Mouse (Mus musculus): ENCODE data around the gene Agbl1. TPM values are rescaled to one million over a fixed set of nuclear protein-coding genes. Genes with fewer than 3 reads are reported as not detected.

The Agbl1 gene
- total RNA-seq, 2 experiments from 2014 or later: 17.0 to 31.2 TPM

DNA sequence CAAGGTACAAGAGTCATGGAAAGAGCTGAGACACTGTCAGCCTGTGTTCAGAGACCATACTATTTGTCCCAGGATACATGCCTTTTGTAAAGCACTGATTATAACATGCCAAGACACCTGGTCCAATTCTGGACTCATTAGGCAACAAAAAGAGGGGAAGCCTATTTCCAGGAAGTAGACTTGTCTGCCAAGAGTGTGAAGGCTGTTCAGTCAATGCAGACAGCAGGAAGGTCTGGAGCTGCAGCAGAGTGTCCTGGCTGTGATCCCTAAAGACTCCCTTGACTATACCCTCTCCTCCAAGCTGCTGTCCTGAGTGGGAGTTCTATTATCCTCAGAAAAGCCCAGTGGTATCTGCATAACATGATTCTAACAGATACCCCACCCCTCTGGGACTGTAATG lies 689.2 kb downstream of the Agbl1 start:
- DNase-seq (ENCODE audit: low spot score): no peak

DNA sequence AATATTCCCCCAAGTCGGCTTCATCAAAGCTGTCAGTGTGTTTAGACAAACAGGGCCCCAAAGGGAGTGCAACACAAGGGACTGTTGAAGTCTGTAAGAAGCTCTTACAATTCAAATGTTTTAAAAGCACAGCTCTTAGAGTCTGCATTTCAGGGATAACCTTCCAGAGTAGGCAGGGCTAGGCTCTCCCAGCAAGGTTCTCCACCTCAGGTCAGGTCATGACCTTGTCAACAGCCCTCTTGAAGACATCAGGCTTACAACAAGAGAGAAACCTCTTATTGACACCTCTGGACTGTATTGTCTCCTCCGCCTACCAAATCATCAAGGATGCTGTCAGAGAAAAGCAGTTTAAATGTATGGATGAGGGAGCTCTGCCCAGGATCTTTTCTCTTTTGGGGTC lies 692.0 kb downstream of the Agbl1 start:
- no peak for DNase-seq (ENCODE audit: low spot score)

DNA sequence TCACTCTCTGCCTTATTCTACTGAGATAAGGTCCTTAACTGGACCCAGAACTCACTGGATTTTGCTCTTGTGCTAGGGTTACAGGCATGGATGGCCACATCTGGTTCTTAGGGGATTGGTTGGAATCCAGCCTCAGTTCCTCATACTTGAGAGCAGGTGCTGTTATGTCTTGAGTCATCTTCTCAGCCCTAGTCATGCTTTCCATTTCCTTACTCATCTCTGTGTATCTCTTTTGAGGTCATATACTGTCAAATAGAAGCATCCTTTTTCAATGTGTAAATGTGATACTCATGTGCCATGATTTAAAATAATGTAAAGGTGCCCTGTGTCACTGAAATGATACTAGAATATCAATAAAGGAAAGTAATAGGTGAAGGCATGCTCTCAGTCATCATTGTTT lies 705.5 kb downstream of the Agbl1 start:
- no peak for DNase-seq (ENCODE audit: low spot score)

DNA sequence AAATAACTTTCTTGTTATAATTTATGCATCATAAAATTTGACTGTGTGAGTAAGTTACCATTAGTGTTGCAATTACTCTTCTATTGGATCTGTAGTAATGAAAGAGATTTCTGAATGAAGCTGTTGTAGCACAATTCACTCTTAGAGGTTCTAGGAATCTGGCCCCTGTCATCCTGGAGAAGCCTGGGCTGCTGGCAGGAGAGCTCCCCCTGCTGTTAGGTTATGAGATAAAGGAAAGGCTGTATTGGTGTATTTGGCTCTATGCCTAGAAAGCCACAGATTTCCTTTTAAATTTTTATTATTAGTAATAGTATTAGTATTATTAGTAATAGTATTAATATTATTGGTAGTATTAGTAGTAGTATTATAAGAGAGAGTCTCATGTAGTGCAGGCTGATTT lies 711.8 kb downstream of the Agbl1 start:
- peak; percentile 61 for DNase-seq (ENCODE audit: low spot score)

DNA sequence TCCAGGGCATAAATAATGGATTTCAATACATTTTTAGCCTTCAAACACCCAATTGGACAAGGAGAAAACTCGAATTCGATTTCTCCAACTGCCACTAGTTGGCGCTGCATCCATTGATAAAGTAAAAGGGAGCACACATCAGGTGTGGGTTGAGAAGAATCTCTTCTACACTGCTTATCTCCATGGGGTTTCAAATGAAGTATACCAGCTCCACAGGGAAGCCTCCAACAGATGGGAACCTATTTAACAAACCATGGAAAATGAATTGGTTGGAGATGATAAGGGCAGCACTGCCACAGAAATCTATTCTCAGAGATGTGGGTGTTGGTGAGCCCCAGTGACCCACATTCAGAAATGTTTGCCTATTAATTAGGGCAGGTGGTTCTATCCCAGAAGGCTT lies 741.6 kb downstream of the Agbl1 start:
- DNase-seq (ENCODE audit: low spot score): no peak

DNA sequence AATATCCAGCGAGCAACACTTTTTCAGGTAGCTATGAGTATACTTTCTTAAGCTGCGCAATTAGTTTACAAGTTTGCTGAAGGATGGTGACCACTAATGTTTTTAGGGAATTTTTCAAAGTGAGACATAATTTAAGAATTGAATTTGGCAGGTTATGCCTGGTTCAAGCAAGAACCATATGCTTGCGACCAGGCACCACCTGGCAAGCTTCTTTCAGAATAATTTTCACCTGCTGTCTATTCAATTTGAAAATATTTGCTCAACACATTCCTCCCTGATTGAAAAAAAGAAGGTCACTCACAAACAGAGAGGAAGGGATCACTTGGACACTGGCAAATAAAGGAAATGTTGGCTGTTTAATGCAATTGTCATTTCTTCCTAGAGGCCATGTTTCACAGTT lies 779.9 kb downstream of the Agbl1 start:
- no peak for DNase-seq (ENCODE audit: low spot score)

DNA sequence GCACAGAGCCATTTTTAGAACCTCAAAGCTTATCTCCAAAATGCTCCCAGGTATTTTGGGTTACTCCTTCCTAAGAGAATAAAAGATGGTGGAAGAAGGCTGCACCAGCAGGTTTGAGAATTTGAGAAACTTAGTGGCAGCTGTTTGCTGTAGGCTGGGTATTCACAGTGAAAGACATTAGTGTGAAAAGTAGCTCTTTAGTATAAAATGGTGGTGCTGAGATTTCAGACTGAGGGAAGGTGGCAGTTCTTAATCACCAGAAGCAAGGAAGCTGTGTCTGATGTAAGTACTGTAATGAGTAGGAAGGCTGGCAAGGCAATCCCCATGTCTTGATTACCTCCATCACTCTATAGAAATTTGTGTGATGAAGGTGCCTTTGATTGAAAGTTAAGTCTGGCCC lies 799.3 kb downstream of the Agbl1 start:
- DNase-seq (ENCODE audit: low spot score): no peak

DNA sequence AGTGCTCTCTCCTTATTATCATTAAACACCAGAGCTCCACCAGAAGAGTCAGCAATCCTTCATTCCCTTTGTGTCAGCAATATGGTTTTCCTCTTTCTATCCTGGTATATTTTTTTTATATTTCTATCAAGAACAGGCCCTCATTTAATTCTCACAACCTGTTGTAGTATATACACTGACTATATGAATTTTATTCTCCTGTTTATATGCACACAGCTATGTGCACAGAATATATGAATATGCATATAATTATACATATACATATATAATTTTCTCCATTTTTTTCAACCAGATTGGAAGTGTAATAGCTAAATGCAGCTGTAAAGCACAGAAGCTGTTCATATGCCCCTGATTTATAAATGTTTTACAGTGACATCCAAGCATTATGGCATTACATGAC lies 846.3 kb downstream of the Agbl1 start:
- DNase-seq (ENCODE audit: low spot score): no peak

DNA sequence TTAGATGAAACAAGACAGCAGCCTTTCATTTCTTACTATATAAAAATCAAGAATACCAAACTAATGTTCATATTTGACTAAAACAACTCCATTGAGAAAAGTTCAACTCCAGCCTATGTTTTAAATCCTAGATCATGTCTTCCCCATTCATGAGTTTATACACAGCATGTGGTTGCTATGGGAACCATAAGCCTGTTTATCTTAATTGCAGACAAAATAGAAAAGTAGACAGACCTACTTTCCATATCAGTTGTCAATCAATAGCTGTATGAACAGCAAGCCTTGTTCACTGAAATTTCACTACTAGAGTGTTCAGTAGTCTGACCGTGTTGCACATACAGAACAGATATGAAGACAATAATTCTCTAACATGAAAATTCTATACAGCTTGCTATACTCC lies 857.6 kb downstream of the Agbl1 start:
- no peak for DNase-seq (ENCODE audit: low spot score)

DNA sequence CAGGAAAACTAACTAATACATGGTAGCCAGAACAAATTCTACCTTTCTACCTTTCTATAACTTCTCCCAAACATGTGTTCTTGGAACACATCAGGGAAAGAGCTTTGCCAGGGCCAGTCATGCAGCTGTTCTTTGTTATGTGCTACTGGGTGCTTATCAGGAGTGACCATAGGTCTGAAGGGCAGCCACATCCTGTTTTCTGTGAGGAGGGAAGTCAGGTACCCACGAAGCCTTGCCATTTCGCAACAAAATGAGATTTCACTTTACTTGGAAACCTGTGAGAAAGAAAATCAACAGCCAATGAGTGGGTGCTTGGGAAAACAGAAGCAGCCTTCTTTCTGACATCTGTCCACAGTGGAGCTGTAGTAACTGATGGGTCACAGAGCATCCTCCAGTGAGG lies 865.5 kb downstream of the Agbl1 start:
- DNase-seq (ENCODE audit: low spot score): no peak

DNA sequence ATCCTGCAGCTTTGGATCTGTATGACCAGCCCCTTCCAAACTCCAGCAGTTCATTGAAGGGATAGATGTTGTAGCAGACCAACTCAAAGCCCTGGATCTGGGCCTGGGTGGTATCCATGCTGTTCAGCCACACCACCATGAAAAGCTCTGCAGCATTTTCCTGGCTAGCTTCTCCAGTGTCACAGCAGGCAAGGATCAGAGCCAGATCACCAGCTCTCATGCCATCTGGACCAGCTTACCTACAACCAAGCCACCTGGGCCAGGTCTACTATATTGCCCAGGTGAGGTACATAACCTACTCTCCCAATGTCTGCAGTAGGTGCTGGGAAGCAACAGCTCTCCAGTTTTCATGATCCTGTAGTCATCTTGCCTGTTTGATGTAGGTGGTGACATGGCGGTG lies 884.3 kb downstream of the Agbl1 start:
- DNase-seq (ENCODE audit: low spot score): no peak

DNA sequence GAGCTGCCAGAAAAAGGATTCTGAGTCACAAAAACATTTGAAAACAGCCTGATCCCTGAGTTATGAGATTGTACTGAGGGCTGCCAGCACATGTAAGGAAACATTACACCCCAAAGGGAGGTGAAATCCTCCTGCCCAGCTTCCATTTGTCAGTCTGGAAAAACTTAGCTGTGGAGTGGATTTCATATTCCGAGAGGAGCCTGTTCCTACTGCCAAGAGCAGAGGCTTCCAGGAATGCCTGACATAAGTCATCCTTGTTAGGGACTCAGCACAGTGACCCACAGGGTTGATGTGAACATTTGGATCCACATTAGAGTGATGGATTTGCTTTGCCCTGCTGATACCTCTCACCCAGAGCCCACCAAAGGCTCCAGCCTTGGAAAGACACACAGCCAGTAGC lies 899.4 kb downstream of the Agbl1 start:
- peak; percentile 8 for DNase-seq (ENCODE audit: low spot score)

DNA sequence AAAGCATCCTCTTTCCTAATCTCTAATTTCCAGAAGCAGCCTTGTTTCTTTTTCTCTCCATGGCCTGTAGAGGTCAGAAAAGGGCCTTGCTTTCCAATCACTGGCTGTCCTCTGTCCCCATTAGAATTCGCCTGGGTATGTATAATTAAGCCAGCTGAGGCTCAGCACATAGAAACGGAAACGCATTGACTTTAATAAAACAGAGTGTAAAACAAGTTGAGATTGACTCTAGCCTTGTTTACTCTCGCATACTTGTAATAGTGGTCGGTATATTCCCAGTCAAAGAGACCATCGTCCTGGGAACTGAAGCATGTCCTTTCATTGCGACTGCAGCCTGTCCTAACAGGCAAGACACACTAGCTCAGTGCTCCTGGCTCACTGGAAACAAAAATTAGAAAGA lies 902.3 kb downstream of the Agbl1 start:
- no peak for DNase-seq (ENCODE audit: low spot score)

DNA sequence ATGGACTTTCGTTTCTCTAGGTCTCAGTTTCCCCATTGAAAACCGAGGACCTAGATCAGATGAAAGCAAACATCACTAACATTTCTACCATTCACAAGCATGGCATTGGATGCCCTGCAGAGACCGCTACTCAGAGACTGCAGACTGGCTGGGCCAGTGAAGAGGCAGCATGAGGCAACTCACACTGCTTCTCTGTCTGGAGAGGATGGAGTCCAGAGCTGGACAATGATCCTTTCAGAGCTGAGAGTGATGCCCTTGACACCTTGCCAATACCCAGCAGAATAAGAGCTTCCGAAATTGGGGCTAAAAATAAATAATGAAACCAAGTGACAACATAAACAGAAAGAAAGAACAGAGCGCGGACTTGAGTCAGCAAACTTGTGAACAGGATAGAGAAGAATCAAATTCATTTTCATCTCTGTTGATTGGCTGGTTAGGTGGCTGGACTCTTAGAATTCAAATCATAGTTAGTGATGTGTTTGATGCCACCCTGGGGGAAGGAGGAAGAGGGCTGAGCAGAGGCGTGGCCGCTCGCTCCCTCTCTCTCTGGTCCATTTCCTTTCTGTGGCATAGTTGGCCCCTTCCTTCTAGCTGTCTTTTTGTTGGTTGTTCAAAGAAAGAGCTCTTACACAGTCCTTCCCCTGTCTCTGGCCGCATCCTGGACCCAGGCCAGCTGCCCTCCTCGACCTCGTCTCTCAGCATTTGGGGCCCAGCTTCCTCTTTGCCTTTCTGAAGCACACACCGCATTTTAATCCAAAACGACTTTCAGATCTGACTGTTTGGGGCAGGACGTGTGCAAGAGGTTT lies 903.1 kb downstream of the Agbl1 start:
- DNase-seq (ENCODE audit: low spot score): no peak

DNA sequence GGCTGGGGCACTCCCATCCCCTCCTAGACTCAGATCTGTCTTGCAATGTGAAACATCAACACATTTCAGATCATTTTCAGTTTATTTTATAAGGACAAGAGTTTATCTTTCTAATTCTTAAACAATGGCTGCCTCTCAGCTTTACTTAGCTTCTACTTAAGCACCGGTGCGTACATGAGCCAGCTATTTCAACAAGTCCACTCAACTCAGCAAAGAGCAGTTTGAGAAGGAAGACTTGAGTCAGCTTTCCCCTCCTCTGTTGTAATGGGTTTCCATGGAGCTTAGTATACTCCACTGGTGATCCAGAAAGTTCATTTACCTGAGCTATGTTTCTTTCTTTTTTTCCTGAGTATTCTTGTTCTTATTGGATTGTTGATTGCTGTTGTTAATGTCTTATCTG lies 905.2 kb downstream of the Agbl1 start:
- no peak for DNase-seq (ENCODE audit: low spot score)

DNA sequence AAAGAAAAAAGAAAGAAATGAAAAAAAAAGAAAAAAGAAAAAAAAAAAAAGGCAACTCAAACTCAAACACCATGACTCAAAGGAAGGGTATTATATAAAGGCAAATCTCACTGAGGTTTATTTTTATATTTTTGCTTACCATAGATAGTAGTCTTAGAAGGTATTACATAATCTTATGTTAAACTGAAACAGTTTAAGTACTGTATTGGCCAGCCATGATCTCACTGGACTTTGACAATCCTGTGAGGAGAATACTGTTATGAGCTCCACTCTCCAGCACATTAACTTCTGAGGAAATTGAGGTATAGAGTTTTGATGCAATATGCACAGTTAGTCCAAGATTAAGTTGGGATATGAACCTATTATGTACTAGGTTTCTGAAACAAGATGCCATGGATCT lies 909.0 kb downstream of the Agbl1 start:
- no peak for DNase-seq (ENCODE audit: low spot score)

DNA sequence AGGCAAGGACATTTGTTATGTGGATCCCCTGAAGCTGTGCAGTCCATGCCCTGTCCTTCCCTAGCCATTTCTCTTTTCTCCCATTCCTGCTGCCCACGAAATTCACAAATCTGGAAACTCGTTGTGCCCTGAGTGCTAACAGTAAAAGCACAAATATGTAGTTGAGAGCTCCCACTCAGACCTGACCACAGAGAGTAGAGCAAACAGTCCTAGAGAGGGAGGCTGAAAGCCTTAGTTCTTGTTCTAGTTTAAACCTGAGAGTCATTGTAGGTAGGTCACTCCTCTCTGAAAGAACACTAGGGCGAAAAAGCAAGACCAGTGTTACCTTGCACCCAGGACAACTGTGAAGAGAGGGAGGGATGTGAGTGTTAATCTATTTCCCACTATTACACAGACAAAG lies 917.8 kb downstream of the Agbl1 start:
- DNase-seq (ENCODE audit: low spot score): no peak

DNA sequence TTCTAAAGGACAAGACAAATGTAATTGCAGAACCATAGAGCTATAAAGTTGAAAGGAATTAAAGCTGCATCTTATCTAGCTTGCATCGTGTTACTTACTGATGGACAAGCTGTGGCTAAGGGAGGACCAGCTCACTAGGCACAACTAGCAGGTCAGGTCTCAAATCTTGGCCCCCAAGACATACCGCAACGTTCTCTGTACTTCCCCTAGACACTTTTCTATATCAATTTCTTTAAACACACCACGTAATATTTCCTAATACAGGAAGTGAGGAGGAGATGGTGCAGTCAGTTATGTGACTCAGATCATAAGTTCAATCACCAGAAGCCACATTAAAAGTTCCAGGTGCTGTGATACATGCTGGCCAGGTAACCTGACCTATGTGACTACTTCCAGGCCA lies 919.1 kb downstream of the Agbl1 start:
- no peak for DNase-seq (ENCODE audit: low spot score)

DNA sequence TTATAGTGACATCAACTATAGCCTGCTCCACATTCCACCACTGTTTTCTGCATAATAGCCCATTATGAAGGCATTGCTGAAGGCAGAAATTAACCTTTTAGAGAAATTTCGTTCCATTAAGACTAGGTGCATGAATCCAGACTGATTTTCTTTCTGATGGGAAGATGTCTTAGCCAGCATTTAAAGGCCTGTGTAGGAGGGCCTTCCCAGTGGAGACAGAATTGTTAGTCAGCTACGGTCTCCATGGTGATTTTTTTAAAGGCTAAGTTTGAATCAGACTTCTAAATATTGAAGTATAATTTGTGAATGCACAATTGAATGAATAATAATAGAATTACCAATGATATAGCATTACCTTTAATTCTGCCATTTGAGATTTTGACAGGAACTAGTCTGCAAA lies 920.2 kb downstream of the Agbl1 start:
- no peak for DNase-seq (ENCODE audit: low spot score)

DNA sequence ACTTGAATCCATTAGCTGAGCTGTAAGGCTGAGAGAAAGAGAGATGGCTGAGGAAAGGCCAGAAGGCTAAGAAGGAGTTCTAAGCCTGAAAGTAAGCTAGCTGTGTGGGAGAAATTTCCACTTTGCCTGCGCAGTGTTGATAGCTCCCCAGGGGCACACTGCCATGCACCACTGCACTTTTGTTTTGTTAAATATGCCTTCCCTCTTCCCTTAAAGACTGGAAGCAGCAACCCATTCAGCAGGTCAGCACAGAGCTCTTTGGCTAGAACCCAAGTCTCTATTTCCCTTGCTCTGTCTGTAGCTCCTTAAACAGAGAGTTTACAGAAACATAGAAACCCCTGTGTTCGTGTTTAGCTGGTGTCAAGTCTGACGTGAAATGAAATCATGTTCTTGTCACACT lies 922.7 kb downstream of the Agbl1 start:
- DNase-seq (ENCODE audit: low spot score): no peak

DNA sequence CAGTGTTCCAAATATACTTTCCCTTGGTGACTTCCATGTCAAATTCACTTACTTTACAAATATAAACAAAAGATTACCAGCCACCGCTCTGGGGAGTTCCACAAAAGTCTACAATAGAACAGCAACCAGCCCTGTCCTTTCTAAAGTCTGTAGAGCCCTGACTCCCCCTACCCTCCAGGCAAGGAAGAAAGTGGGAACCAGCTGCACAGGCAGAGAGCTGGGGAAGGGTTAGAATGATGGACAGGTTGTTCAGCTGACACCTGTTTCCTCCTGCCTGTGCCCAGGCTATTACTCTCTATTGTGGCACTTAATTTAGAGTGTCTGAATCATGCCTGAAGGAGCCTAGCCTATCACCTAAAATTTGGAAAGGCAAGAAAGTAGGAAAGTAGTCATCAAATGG lies 923.2 kb downstream of the Agbl1 start:
- no peak for DNase-seq (ENCODE audit: low spot score)

DNA sequence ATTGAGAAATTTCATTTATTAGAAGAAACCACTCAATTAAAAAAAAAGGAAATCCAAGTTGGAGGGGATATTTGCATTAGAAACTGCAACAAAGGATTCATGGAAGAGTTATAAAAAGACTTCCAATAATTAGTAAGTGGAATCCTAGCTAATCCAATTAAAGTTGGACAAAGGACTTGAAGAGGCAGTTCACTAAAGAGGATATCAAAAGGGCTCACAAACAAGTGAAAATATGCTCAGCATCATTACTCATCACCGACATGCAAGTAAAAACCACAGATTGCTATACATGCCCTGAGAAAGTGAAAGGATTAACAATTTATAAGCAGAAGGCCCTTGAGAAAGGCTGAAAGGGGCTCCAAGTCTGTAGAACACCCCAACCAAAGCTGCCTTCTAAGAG lies 935.2 kb downstream of the Agbl1 start:
- DNase-seq (ENCODE audit: low spot score): no peak

Data from gastrocnemius, adult 18-20 months (tissue).